Mouse (Mus musculus) ES-E14 (cell line): ENCODE results near the gene Clca2. TPM values are rescaled to one million over a fixed set of nuclear protein-coding genes. Genes with fewer than 3 reads are reported as not detected.

Experiments
- DNase-seq: peaks from one replicate; pipeline ENCODE4 v3.0.0-alpha.2; 2013; ENCODE audit warnings: low read depth, low spot score
- H3K27ac ChIP-seq: 2 replicates; pipeline ENCODE4 v1.5.1; 2012; ENCODE audit warnings: low read depth, mild to moderate bottlenecking, low read length, moderate library complexity, mixed read lengths; ENCODE audit not compliant: poor library complexity, insufficient read depth, severe bottlenecking
- H3K36me3 ChIP-seq: 2 replicates; pipeline ENCODE4 v1.6.1; 2012; ENCODE audit warnings: mild to moderate bottlenecking, low read length, moderate library complexity, mixed read lengths; ENCODE audit not compliant: control insufficient read depth, poor library complexity, insufficient read depth, severe bottlenecking
- H3K4me1 ChIP-seq, 2 experiments: fragments of 150-350 bp in 1 of 2; sonication (generic) in 1 of 2; 2 replicates each; pipeline ENCODE4 v1.6.1; 2012; ENCODE audit warnings: low read length in 2 of 2, mild to moderate bottlenecking in 1 of 2, mixed read lengths in 1 of 2; ENCODE audit not compliant: control insufficient read depth in 2 of 2, insufficient read depth in 2 of 2, poor library complexity in 1 of 2
- H3K4me3 ChIP-seq, 2 experiments: fragments of 150-350 bp in 1 of 2; sonication (generic) in 1 of 2; 2 replicates each; pipeline ENCODE4 v1.5.1; 2012; ENCODE audit warnings: low read length in 2 of 2, low read depth in 1 of 2, mild to moderate bottlenecking in 1 of 2, mixed read lengths in 1 of 2; ENCODE audit not compliant: insufficient read depth in 1 of 2, poor library complexity in 1 of 2, severe bottlenecking in 1 of 2
- H3K9ac ChIP-seq: 2 replicates; pipeline ENCODE4 v1.6.1; 2012; ENCODE audit warnings: low read depth, mild to moderate bottlenecking, low read length, mixed read lengths; ENCODE audit not compliant: poor library complexity, insufficient read depth, severe bottlenecking
- H3K9me3 ChIP-seq: fragments of 150-350 bp; sonication (generic); 2 replicates; pipeline ENCODE4 v1.6.1; 2012; ENCODE audit warnings: low read depth, mild to moderate bottlenecking, low read length; ENCODE audit not compliant: control insufficient read depth, insufficient read depth
- CHD2 ChIP-seq: IDR thresholded peaks from 2 replicates; pipeline ENCODE4 v1.6.1; 2014; ENCODE audit warnings: mild to moderate bottlenecking, low read depth, low read length, inconsistent platforms
- HCFC1 ChIP-seq: IDR thresholded peaks from 2 replicates; pipeline ENCODE4 v1.6.1; 2012; ENCODE audit warnings: low read length, inconsistent platforms, borderline replicate concordance; ENCODE audit not compliant: insufficient read depth
- MAFK ChIP-seq: IDR thresholded peaks from 2 replicates; pipeline ENCODE4 v1.6.1; 2014; ENCODE audit warnings: mild to moderate bottlenecking, low read depth, low read length, inconsistent platforms; ENCODE audit not compliant: insufficient read depth
- ZC3H11A ChIP-seq: IDR thresholded peaks from 2 replicates; pipeline ENCODE4 v1.6.1; 2012; ENCODE audit warnings: low read depth, mild to moderate bottlenecking, inconsistent platforms, low read length, borderline replicate concordance
- ZNF384 ChIP-seq: IDR thresholded peaks from 2 replicates; pipeline ENCODE4 v1.6.1; 2012; ENCODE audit warnings: low read depth, low read length, inconsistent platforms
- in situ Hi-C, 2 experiments: fragments of 600-800 bp; cut with MboI; formaldehyde crosslinking; loops; one replicate each; pipeline ENCODE4 v1.15.1; 2025; ENCODE audit warnings: low sequenced_read_pairs in 2 of 2, inconsistent platforms in 1 of 2; ENCODE audit not compliant: unreplicated experiment in 2 of 2
- total RNA-seq: library from RNA; depleted of rRNA; stranded (reverse); fragments of 300-350 nt; gene quantifications from 2 replicates; pipeline ENCODE4 v1.2.3, GENCODE M21; 2012; rRNA removed

The Clca2 gene
- not detected in 2 replicates for total RNA-seq

- Histone ChIP-seq H3K4me3 (no peak within 1 kb of the TSS), H3K36me3 (no peaks in the 10 kb centered on the region), H3K4me1 (no peaks in the 10 kb centered on the region), H3K9ac (no peak within 1 kb of the TSS), H3K9me3 (no peaks in the 10 kb centered on the region), H3K27ac (no peak within 1 kb of the TSS)
- in situ Hi-C loops, result no loop called here
- no peak for TF ChIP-seq ZC3H11A
- TF ChIP-seq ZNF384, result no peak
- TF ChIP-seq CHD2, result no peak
- TF ChIP-seq MAFK, result no peak
- no peak for TF ChIP-seq HCFC1
- no peak for DNase-seq
Measured at GRCm38 (mm10) chr3:145099291-145099690, at the start of gene Clca2. Clca2 (minus strand) TSS chr3:145099443.

- Histone ChIP-seq H3K9ac (no peak overlapping the region), H3K4me1 (peaks cover 0 to 4% of the 10 kb centered on the region in 2 experiments; a peak in 1 of 4 replicates), H3K27ac (no peak overlapping the region), H3K9me3 (no peaks in the 10 kb centered on the region), H3K36me3 (peaks cover 3% of the 10 kb centered on the region; the same call in 1 of the 2 replicates), H3K4me3 (no peak overlapping the region)
- DNase-seq, result no peak
- in situ Hi-C loops, result loop anchor here in 1 of 2 experiments (25.0 kb wide), 1 partner anchor 336 kb away; the partner anchor contains the start of gene Clca3a2
- TF ChIP-seq CHD2 (no peak), HCFC1 (no peak), ZC3H11A (no peak), ZNF384 (no peak), MAFK (no peak)
Measured at GRCm38 (mm10) chr3:145147952-145148351, 48.7 kb upstream of the Clca2 start.

GRCm38 (mm10) chr3:145147483-145147882 is 48.2 kb upstream of the Clca2 start:
- no peak overlapping the region for H3K27ac ChIP-seq
- peaks cover 0 to 4% of the 10 kb centered on the region in 2 experiments; a peak in 1 of 4 replicates for H3K4me1 ChIP-seq
- in situ Hi-C loops, result loop anchor here in 1 of 2 experiments (25.0 kb wide), 1 partner anchor 335 kb away; the partner anchor contains the start of gene Clca3a2
- peaks cover 3% of the 10 kb centered on the region; the same call in 1 of the 2 replicates for H3K36me3 ChIP-seq
- no peaks in the 10 kb centered on the region for H3K9me3 ChIP-seq
- H3K4me3 ChIP-seq, result no peak overlapping the region
- no peak overlapping the region for H3K9ac ChIP-seq
- TF ChIP-seq CHD2 (no peak), MAFK (no peak), HCFC1 (no peak), ZC3H11A (no peak), ZNF384 (no peak)
- DNase-seq, result no peak

- Histone ChIP-seq H3K27ac (no peak overlapping the region), H3K9ac (no peak overlapping the region), H3K4me3 (no peak overlapping the region), H3K4me1 (peaks cover 0 to under 1% of the 10 kb centered on the region in 2 experiments; a peak in 1 of 4 replicates), H3K36me3 (peaks cover under 1% of the 10 kb centered on the region; the same call in 1 of the 2 replicates), H3K9me3 (no peaks in the 10 kb centered on the region)
- in situ Hi-C loops, result loop anchor here in 1 of 2 experiments (25.0 kb wide), 1 partner anchor 335 kb away; the partner anchor contains the start of gene Clca3a2
- DNase-seq, result no peak
- TF ChIP-seq CHD2, result no peak
- TF ChIP-seq ZC3H11A, result no peak
- no peak for TF ChIP-seq ZNF384
- TF ChIP-seq MAFK, result no peak
- no peak for TF ChIP-seq HCFC1
Measured at GRCm38 (mm10) chr3:145146871-145147270, 47.6 kb upstream of the Clca2 start.
